Mouse (Mus musculus) liver, adult 2 months (tissue): ENCODE data around the gene Nav2.

ENCODE experiments used
- CTCF ChIP-seq: fragments of 200-500 bp; IDR thresholded peaks from 2 replicates; pipeline ENCODE4 v1.5.1; 2011; ENCODE audit warnings: low read depth, low read length, control low read depth
- POLR2A ChIP-seq: fragments of 200-500 bp; IDR thresholded peaks from 2 replicates; pipeline ENCODE4 v1.6.1; 2011; ENCODE audit warnings: low read length, control low read depth; ENCODE audit not compliant: insufficient read depth; ENCODE audit errors: extremely low read depth

GRCm38 (mm10) chr7:49309746-49310145 is 401.2 kb downstream of the Nav2 start:
- TF ChIP-seq CTCF (no peak), POLR2A (no peak)
